Mouse (Mus musculus) cortical plate, adult 2 months (tissue): Measurements from ENCODE around the gene 1110059G10Rik. TPM values are rescaled to one million over a fixed set of nuclear protein-coding genes. Genes with fewer than 3 reads are reported as not detected.

Experiments used
- H3K27ac ChIP-seq: fragments of 200-500 bp; 2 replicates; pipeline ENCODE4 v1.5.1; 2012; ENCODE audit warnings: low read length, control low read depth, inconsistent platforms; ENCODE audit not compliant: insufficient read depth
- H3K4me1 ChIP-seq: fragments of 200-500 bp; 2 replicates; pipeline ENCODE4 v1.6.1; 2011; ENCODE audit warnings: low read length; ENCODE audit not compliant: control insufficient read depth, insufficient read depth
- H3K4me3 ChIP-seq: fragments of 200-500 bp; 2 replicates; pipeline ENCODE4 v1.5.1; 2011; ENCODE audit warnings: mild to moderate bottlenecking, low read length, control low read depth; ENCODE audit not compliant: insufficient read depth
- CTCF ChIP-seq: fragments of 200-500 bp; IDR thresholded peaks from 2 replicates; pipeline ENCODE4 v1.5.1; 2011; ENCODE audit warnings: mild to moderate bottlenecking, control low read depth, low read length; ENCODE audit not compliant: insufficient read depth; ENCODE audit errors: extremely low read depth
- POLR2A ChIP-seq: fragments of 200-500 bp; IDR thresholded peaks from 2 replicates; pipeline ENCODE4 v1.6.1; 2011; ENCODE audit warnings: mild to moderate bottlenecking, low read length, control low read depth; ENCODE audit not compliant: insufficient read depth; ENCODE audit errors: extremely low read depth
- polyA plus RNA-seq: library from polyadenylated mRNA; depleted of rRNA; stranded (reverse); fragments of >200 nt; gene quantifications from 2 replicates; pipeline ENCODE4 v1.2.3, GENCODE M21; 2012; rRNA removed

Gene 1110059G10Rik
- polyA plus RNA-seq, result 18.9 and 20.0 TPM in 2 replicates

- TF ChIP-seq POLR2A (peak; percentile 82), CTCF (no peak)
- Histone ChIP-seq H3K27ac (peak within 1 kb of the TSS; percentile 91), H3K4me3 (peak within 1 kb of the TSS; percentile 98), H3K4me1 (peaks cover 1% of the 10 kb centered on the region; the same call in 1 of the 2 replicates)
Observed at GRCm38 (mm10) chr9:122950643-122951475, at the start of gene 1110059G10Rik, which contains the start of gene Kif15. TSS of gene 1110059G10Rik (minus strand) at chr9:122951000. TSS of gene Kif15 (plus strand) at chr9:122951046.

GRCm38 (mm10) chr9:122999193-122999586, 48.4 kb upstream of the 1110059G10Rik start:
- Histone ChIP-seq H3K4me3 (no peak overlapping the region), H3K27ac (no peak overlapping the region)
- TF ChIP-seq CTCF, result no peak
- no peak for TF ChIP-seq POLR2A

GRCm38 (mm10) chr9:122998406-122999192, 47.8 kb upstream of the 1110059G10Rik start:
- H3K27ac ChIP-seq, result no peak overlapping the region
- no peak for TF ChIP-seq CTCF
- TF ChIP-seq POLR2A, result no peak
- H3K4me3 ChIP-seq, result no peak overlapping the region
- H3K4me1 ChIP-seq, result no peaks in the 10 kb centered on the region

More at GRCm38 (mm10) chr9:122999193-122999586, 48.4 kb upstream of the 1110059G10Rik start:
- no peaks in the 10 kb centered on the region for H3K4me1 ChIP-seq

- no peak overlapping the region for H3K27ac ChIP-seq
- H3K4me3 ChIP-seq, result no peak overlapping the region
- TF ChIP-seq CTCF (no peak), POLR2A (no peak)
- H3K4me1 ChIP-seq, result no peaks in the 10 kb centered on the region
Observed at GRCm38 (mm10) chr9:122928915-122929314, 21.9 kb downstream of the 1110059G10Rik start.

GRCm38 (mm10) chr9:122922936-122923381, 27.8 kb downstream of the 1110059G10Rik start, which contains the start of gene Zfp105:
TSS of gene Zfp105 (plus strand) at chr9:122923072.
- Histone ChIP-seq H3K27ac (no peak within 1 kb of the TSS), H3K4me1 (no peaks in the 10 kb centered on the region), H3K4me3 (peak within 1 kb of the TSS; percentile 44)
- TF ChIP-seq POLR2A (peak; percentile 15; the same call in 1 of the 2 replicates), CTCF (no peak)

GRCm38 (mm10) chr9:122922436-122922835, 28.4 kb downstream of the 1110059G10Rik start:
- TF ChIP-seq CTCF, result no peak
- TF ChIP-seq POLR2A, result no peak
- no peaks in the 10 kb centered on the region for H3K4me1 ChIP-seq
- no peak overlapping the region for H3K27ac ChIP-seq
- H3K4me3 ChIP-seq, result peak overlapping the region; percentile 44; the same call in 1 of the 2 replicates

GRCm38 (mm10) chr9:122902717-122903535, 47.9 kb downstream of the 1110059G10Rik start:
- H3K4me1 ChIP-seq, result no peaks in the 10 kb centered on the region
- H3K4me3 ChIP-seq, result peak overlapping the region; percentile 33
- H3K27ac ChIP-seq, result no peak overlapping the region
- TF ChIP-seq CTCF (no peak), POLR2A (no peak)

GRCm38 (mm10) chr9:122901047-122901446, 49.8 kb downstream of the 1110059G10Rik start:
- Histone ChIP-seq H3K4me3 (no peak overlapping the region), H3K27ac (no peak overlapping the region), H3K4me1 (no peaks in the 10 kb centered on the region)
- no peak for TF ChIP-seq POLR2A
- no peak for TF ChIP-seq CTCF

Other genes with a start within 250 kb of the 1110059G10Rik start
- gene Topaz1, start 203.7 kb downstream of the 1110059G10Rik start, polyA plus RNA-seq, result not detected in 2 replicates
- gene Tcaim, start 145.5 kb downstream of the 1110059G10Rik start, polyA plus RNA-seq, result 12.2 and 12.8 TPM in 2 replicates
- not detected in 2 replicates for gene Gm35549, start 107.0 kb downstream of the 1110059G10Rik start, polyA plus RNA-seq
- 140 and 156 TPM in 2 replicates for gene Zfp445, start 85.0 kb downstream of the 1110059G10Rik start, polyA plus RNA-seq
- gene Zkscan7, start 65.3 kb downstream of the 1110059G10Rik start, polyA plus RNA-seq, result 3.0 and 3.3 TPM in 2 replicates
- gene Zfp105, start 27.9 kb downstream of the 1110059G10Rik start, polyA plus RNA-seq, result 4.7 TPM in 2 replicates
- 0.79 and 0.92 TPM in 2 replicates for gene Kif15, start within 50 bp of the 1110059G10Rik start, polyA plus RNA-seq
- 38.5 and 38.7 TPM in 2 replicates for gene Tmem42, start 70.3 kb upstream of the 1110059G10Rik start, polyA plus RNA-seq
- 0.86 and 0.93 TPM in 2 replicates for gene Tgm4, start 83.7 kb upstream of the 1110059G10Rik start, polyA plus RNA-seq
- 73.6 and 75.1 TPM in 2 replicates for gene Zdhhc3, start 162.2 kb upstream of the 1110059G10Rik start, polyA plus RNA-seq
- gene Exosc7, start 162.2 kb upstream of the 1110059G10Rik start, polyA plus RNA-seq, result 60.8 and 65.1 TPM in 2 replicates
- 4.0 and 4.5 TPM in 2 replicates for gene Clec3b, start 199.9 kb upstream of the 1110059G10Rik start, polyA plus RNA-seq